Mouse (Mus musculus): ENCODE measurements at regions not wholly inside any gene's neighbourhood (a gene's known extent, or its start where the extent isn't known, plus 50 kb on each side); places are given as distances from the start of the nearest gene placed in this dataset.

GRCm38 (mm10) chr6:84422946-84423345 lies 170.8 kb downstream of the Cyp26b1 start:
- no peaks in the 10 kb centered on the region for H3K27me3 ChIP-seq (ENCODE audit: control insufficient read depth, insufficient read depth, low read length, poor library complexity, severe bottlenecking)
- DNase-seq (ENCODE audit: low read depth, low spot score), result no peak
- H3K36me3 ChIP-seq (ENCODE audit: control insufficient read depth, insufficient read depth, low read length, poor library complexity, severe bottlenecking), result no peaks in the 10 kb centered on the region

- Histone ChIP-seq H3K27me3 (ENCODE audit: control insufficient read depth, insufficient read depth, low read length, poor library complexity, severe bottlenecking) (no peaks in the 10 kb centered on the region), H3K36me3 (ENCODE audit: control insufficient read depth, insufficient read depth, low read length, poor library complexity, severe bottlenecking) (no peaks in the 10 kb centered on the region)
- no peak for DNase-seq (ENCODE audit: low read depth, low spot score)
Measured at GRCm38 (mm10) chr6:84419691-84420090, 174.0 kb downstream of the Cyp26b1 start.

- H3K36me3 ChIP-seq (ENCODE audit: control insufficient read depth, insufficient read depth, low read length, poor library complexity, severe bottlenecking), result no peaks in the 10 kb centered on the region
- H3K27me3 ChIP-seq (ENCODE audit: control insufficient read depth, insufficient read depth, low read length, poor library complexity, severe bottlenecking), result no peaks in the 10 kb centered on the region
- DNase-seq (ENCODE audit: low read depth, low spot score), result no peak
Measured at GRCm38 (mm10) chr6:84419281-84419680, 174.4 kb downstream of the Cyp26b1 start.

GRCm38 (mm10) chr6:84416992-84417636 lies 176.6 kb downstream of the Cyp26b1 start:
- Histone ChIP-seq H3K27me3 (ENCODE audit: control insufficient read depth, insufficient read depth, low read length, poor library complexity, severe bottlenecking) (no peaks in the 10 kb centered on the region), H3K36me3 (ENCODE audit: control insufficient read depth, insufficient read depth, low read length, poor library complexity, severe bottlenecking) (no peaks in the 10 kb centered on the region)
- DNase-seq (ENCODE audit: low read depth, low spot score), result no peak

GRCm38 (mm10) chr6:84414400-84414799 lies 179.3 kb downstream of the Cyp26b1 start:
- no peaks in the 10 kb centered on the region for H3K36me3 ChIP-seq (ENCODE audit: control insufficient read depth, insufficient read depth, low read length, poor library complexity, severe bottlenecking)
- no peaks in the 10 kb centered on the region for H3K27me3 ChIP-seq (ENCODE audit: control insufficient read depth, insufficient read depth, low read length, poor library complexity, severe bottlenecking)
- no peak for DNase-seq (ENCODE audit: low read depth, low spot score)

GRCm38 (mm10) chr6:84409863-84410513 lies 183.7 kb downstream of the Cyp26b1 start:
- H3K36me3 ChIP-seq (ENCODE audit: control insufficient read depth, insufficient read depth, low read length, poor library complexity, severe bottlenecking), result no peaks in the 10 kb centered on the region
- H3K27me3 ChIP-seq (ENCODE audit: control insufficient read depth, insufficient read depth, low read length, poor library complexity, severe bottlenecking), result no peaks in the 10 kb centered on the region
- DNase-seq (ENCODE audit: low read depth, low spot score), result no peak

- no peak for DNase-seq (ENCODE audit: low read depth, low spot score)
- Histone ChIP-seq H3K27me3 (ENCODE audit: control insufficient read depth, insufficient read depth, low read length, poor library complexity, severe bottlenecking) (no peaks in the 10 kb centered on the region), H3K36me3 (ENCODE audit: control insufficient read depth, insufficient read depth, low read length, poor library complexity, severe bottlenecking) (no peaks in the 10 kb centered on the region)
Measured at GRCm38 (mm10) chr6:84408513-84408912, 185.2 kb downstream of the Cyp26b1 start.

- Histone ChIP-seq H3K27me3 (ENCODE audit: control insufficient read depth, insufficient read depth, low read length, poor library complexity, severe bottlenecking) (no peaks in the 10 kb centered on the region), H3K36me3 (ENCODE audit: control insufficient read depth, insufficient read depth, low read length, poor library complexity, severe bottlenecking) (no peaks in the 10 kb centered on the region)
- peak; percentile 31 for DNase-seq (ENCODE audit: low read depth, low spot score)
Measured at GRCm38 (mm10) chr6:84407773-84408172, 185.9 kb downstream of the Cyp26b1 start.

GRCm38 (mm10) chr6:84404695-84405094 lies 189.0 kb downstream of the Cyp26b1 start:
- no peak for DNase-seq (ENCODE audit: low read depth, low spot score)
- Histone ChIP-seq H3K36me3 (ENCODE audit: control insufficient read depth, insufficient read depth, low read length, poor library complexity, severe bottlenecking) (no peaks in the 10 kb centered on the region), H3K27me3 (ENCODE audit: control insufficient read depth, insufficient read depth, low read length, poor library complexity, severe bottlenecking) (no peaks in the 10 kb centered on the region)

GRCm38 (mm10) chr6:84402431-84402830 lies 191.3 kb downstream of the Cyp26b1 start:
- no peak for DNase-seq (ENCODE audit: low read depth, low spot score)
- Histone ChIP-seq H3K27me3 (ENCODE audit: control insufficient read depth, insufficient read depth, low read length, poor library complexity, severe bottlenecking) (no peaks in the 10 kb centered on the region), H3K36me3 (ENCODE audit: control insufficient read depth, insufficient read depth, low read length, poor library complexity, severe bottlenecking) (no peaks in the 10 kb centered on the region)

- Histone ChIP-seq H3K36me3 (ENCODE audit: control insufficient read depth, insufficient read depth, low read length, poor library complexity, severe bottlenecking) (no peaks in the 10 kb centered on the region), H3K27me3 (ENCODE audit: control insufficient read depth, insufficient read depth, low read length, poor library complexity, severe bottlenecking) (no peaks in the 10 kb centered on the region)
- no peak for DNase-seq (ENCODE audit: low read depth, low spot score)
Measured at GRCm38 (mm10) chr6:84394496-84395090, 199.1 kb downstream of the Cyp26b1 start.

GRCm38 (mm10) chr6:84393519-84394231 lies 200.0 kb downstream of the Cyp26b1 start:
- Histone ChIP-seq H3K27me3 (ENCODE audit: control insufficient read depth, insufficient read depth, low read length, poor library complexity, severe bottlenecking) (no peaks in the 10 kb centered on the region), H3K36me3 (ENCODE audit: control insufficient read depth, insufficient read depth, low read length, poor library complexity, severe bottlenecking) (no peaks in the 10 kb centered on the region)
- no peak for DNase-seq (ENCODE audit: low read depth, low spot score)

GRCm38 (mm10) chr6:84392752-84393511 lies 200.8 kb downstream of the Cyp26b1 start:
- DNase-seq (ENCODE audit: low read depth, low spot score), result no peak
- H3K27me3 ChIP-seq (ENCODE audit: control insufficient read depth, insufficient read depth, low read length, poor library complexity, severe bottlenecking), result no peaks in the 10 kb centered on the region
- H3K36me3 ChIP-seq (ENCODE audit: control insufficient read depth, insufficient read depth, low read length, poor library complexity, severe bottlenecking), result no peaks in the 10 kb centered on the region

- Histone ChIP-seq H3K36me3 (ENCODE audit: control insufficient read depth, insufficient read depth, low read length, poor library complexity, severe bottlenecking) (no peaks in the 10 kb centered on the region), H3K27me3 (ENCODE audit: control insufficient read depth, insufficient read depth, low read length, poor library complexity, severe bottlenecking) (no peaks in the 10 kb centered on the region)
- no peak for DNase-seq (ENCODE audit: low read depth, low spot score)
Measured at GRCm38 (mm10) chr6:84391016-84391415, 202.7 kb downstream of the Cyp26b1 start.
